Mouse (Mus musculus): ENCODE results near the gene Uxt. TPM values are rescaled to one million over a fixed set of nuclear protein-coding genes. Genes with fewer than 3 reads are reported as not detected.
A peak's percentile ranks its signal among the peaks of the same experiment; 100 is the strongest.

Gene Uxt
- polyA plus RNA-seq, 1 experiment from 2014 or later, result 53.4 TPM

GRCm38 (mm10) chrX:20915075-20915474, 46.7 kb downstream of the Uxt start:
- Histone ChIP-seq H3K27me3 (ENCODE audit: insufficient read depth, low read length) (peaks cover 12% of the 10 kb centered on the region), H3K4me1 (ENCODE audit: insufficient read depth) (no peaks in the 10 kb centered on the region), H3K4me2 (ENCODE audit: low read depth, low read length) (no peak overlapping the region), H3K9me3 (ENCODE audit: low read length) (no peaks in the 10 kb centered on the region), H3K36me3 (replicated peaks; ENCODE audit: insufficient read depth, low read length) (no peaks in the 10 kb centered on the region), H3K9ac (replicated peaks) (no peak overlapping the region), H3K4me3 (ENCODE audit: low read depth, low read length) (no peak overlapping the region), H3K27ac (ENCODE audit: low read depth) (no peak overlapping the region)
- TF ChIP-seq CTCF (IDR thresholded peaks at IDR 0.05; ENCODE audit: low read depth), result no peak
- TF ChIP-seq EP300 (IDR thresholded peaks at IDR 0.05; ENCODE audit: low read depth), result no peak
- ATAC-seq (no peak), DNase-seq (no peak)

- Histone ChIP-seq H3K27me3 (ENCODE audit: insufficient read depth, low read length) (peaks cover 4% of the 10 kb centered on the region; the same call in 1 of the 2 replicates), H3K4me1 (ENCODE audit: insufficient read depth) (no peaks in the 10 kb centered on the region), H3K4me2 (ENCODE audit: low read depth, low read length) (no peak overlapping the region), H3K27ac (ENCODE audit: low read depth) (no peak overlapping the region), H3K4me3 (ENCODE audit: low read depth, low read length) (no peak overlapping the region), H3K9ac (replicated peaks) (no peak overlapping the region), H3K9me3 (ENCODE audit: low read length) (no peaks in the 10 kb centered on the region), H3K36me3 (replicated peaks; ENCODE audit: insufficient read depth, low read length) (no peaks in the 10 kb centered on the region)
- 60% methylated on average over 6 of the region's 6 CpGs for WGBS (ENCODE audit: insufficient replicate concordance)
- TF ChIP-seq CTCF (IDR thresholded peaks at IDR 0.05; ENCODE audit: low read depth), result no peak
- TF ChIP-seq EP300 (IDR thresholded peaks at IDR 0.05; ENCODE audit: low read depth), result no peak
- no peak for ATAC-seq
- DNase-seq, result no peak
Observed at GRCm38 (mm10) chrX:20913726-20914125, 48.1 kb downstream of the Uxt start.

- no peak overlapping the region for H3K9ac ChIP-seq (replicated peaks)
- no peaks in the 10 kb centered on the region for H3K4me1 ChIP-seq (ENCODE audit: insufficient read depth)
- H3K9me3 ChIP-seq (ENCODE audit: low read length), result no peaks in the 10 kb centered on the region
- no peak overlapping the region for H3K4me3 ChIP-seq (ENCODE audit: low read depth, low read length)
- TF ChIP-seq CTCF (IDR thresholded peaks at IDR 0.05; ENCODE audit: low read depth) (no peak), EP300 (IDR thresholded peaks at IDR 0.05; ENCODE audit: low read depth) (no peak)
- no peak overlapping the region for H3K4me2 ChIP-seq (ENCODE audit: low read depth, low read length)
- peak; percentile 50; the same call in 1 of the 2 replicates for ATAC-seq
- no peaks in the 10 kb centered on the region for H3K27me3 ChIP-seq (ENCODE audit: insufficient read depth, low read length)
- no peak overlapping the region for H3K27ac ChIP-seq (ENCODE audit: low read depth)
- H3K36me3 ChIP-seq (replicated peaks; ENCODE audit: insufficient read depth, low read length), result no peaks in the 10 kb centered on the region
- no peak for DNase-seq
- 36% methylated on average over 3 of the region's 3 CpGs for WGBS (ENCODE audit: insufficient replicate concordance)
Observed at GRCm38 (mm10) chrX:20910074-20910473, 51.7 kb downstream of the Uxt start.

Other genes with a start within 250 kb of the Uxt start
- gene Araf, start 164.2 kb downstream of the Uxt start, polyA plus RNA-seq (2015; fragmentation: Nextera tagmentation; extraction: Ambion mirVana), result 36.1 and 37.5 TPM in 2 replicates
- 1.7 and 2.2 TPM in 2 replicates for gene Timp1, start 91.9 kb downstream of the Uxt start, polyA plus RNA-seq (2015; fragmentation: Nextera tagmentation; extraction: Ambion mirVana)
- 0.05 TPM in 1 of 2 replicates, not detected in the other for gene Syn1, start 41.0 kb downstream of the Uxt start, polyA plus RNA-seq (2015; fragmentation: Nextera tagmentation; extraction: Ambion mirVana)
- 63.8 TPM in 2 replicates for gene Cfp, start 30.5 kb downstream of the Uxt start, polyA plus RNA-seq (2015; fragmentation: Nextera tagmentation; extraction: Ambion mirVana)
- gene Elk1, start 11.4 kb downstream of the Uxt start, polyA plus RNA-seq (2015; fragmentation: Nextera tagmentation; extraction: Ambion mirVana), result 1.8 and 2.1 TPM in 2 replicates
- gene Zfp182, start 100.3 kb upstream of the Uxt start, polyA plus RNA-seq (2015; fragmentation: Nextera tagmentation; extraction: Ambion mirVana), result 1.3 and 1.4 TPM in 2 replicates
- gene Spaca5, start 106.4 kb upstream of the Uxt start, polyA plus RNA-seq (2015; fragmentation: Nextera tagmentation; extraction: Ambion mirVana), result not detected in 2 replicates
- gene Zfp300, start 127.5 kb upstream of the Uxt start, polyA plus RNA-seq (2015; fragmentation: Nextera tagmentation; extraction: Ambion mirVana), result 0.08 TPM in 2 replicates
- not detected in 2 replicates for gene Ssxa1, start 153.8 kb upstream of the Uxt start, polyA plus RNA-seq (2015; fragmentation: Nextera tagmentation; extraction: Ambion mirVana)
- not detected in 2 replicates for gene Gm21876, start 213.6 kb upstream of the Uxt start, polyA plus RNA-seq (2015; fragmentation: Nextera tagmentation; extraction: Ambion mirVana)